Mouse (Mus musculus) embryonic facial prominence, embryonic 11.5 days (tissue): ENCODE data around the gene Smim5. TPM values are rescaled to one million over a fixed set of nuclear protein-coding genes. Genes with fewer than 3 reads are reported as not detected.
A peak's percentile ranks its signal among the peaks of the same experiment; 100 is the strongest.

ENCODE experiments used
- ATAC-seq: fragments of 200-750 bp; cut with Nextera tagmentation; replicated peaks from 2 replicates; pipeline ENCODE4 v1.8.0; 2017; ENCODE audit warnings: low read depth; ENCODE audit not compliant: insufficient number of reproducible peaks, low FRiP score, low TSS enrichment
- DNase-seq: peaks from one replicate; pipeline ENCODE4 v3.0.0-alpha.2; 2015; ENCODE audit warnings: low spot score
- H3K27ac ChIP-seq: fragments of 300-500 bp; sonication (generic); replicated peaks from 2 replicates; pipeline ENCODE4 v1.5.1; 2014; ENCODE audit warnings: mild to moderate bottlenecking, low read depth, low read length, control low read depth
- H3K27me3 ChIP-seq: fragments of 300-500 bp; sonication (generic); 2 replicates; pipeline ENCODE4 v1.6.1; 2014; ENCODE audit warnings: mild to moderate bottlenecking, low read length, moderate library complexity, mixed read lengths; ENCODE audit not compliant: control insufficient read depth, insufficient read depth
- H3K36me3 ChIP-seq: fragments of 300-500 bp; sonication (generic); replicated peaks from 2 replicates; pipeline ENCODE4 v1.6.1; 2014; ENCODE audit warnings: low read depth, mild to moderate bottlenecking, low read length, moderate library complexity, mixed read lengths; ENCODE audit not compliant: control insufficient read depth, insufficient read depth
- H3K4me1 ChIP-seq: fragments of 300-500 bp; sonication (generic); 2 replicates; pipeline ENCODE4 v1.6.1; 2014; ENCODE audit warnings: low read length, mixed read lengths; ENCODE audit not compliant: control insufficient read depth, insufficient read depth
- H3K4me2 ChIP-seq: fragments of 300-500 bp; sonication (generic); 2 replicates; pipeline ENCODE4 v1.6.1; 2014; ENCODE audit warnings: low read depth, mild to moderate bottlenecking, control low read depth, low read length, moderate library complexity
- H3K4me3 ChIP-seq: fragments of 300-500 bp; sonication (generic); 2 replicates; pipeline ENCODE4 v1.5.1; 2014; ENCODE audit warnings: low read depth, low read length, control low read depth
- H3K9ac ChIP-seq: fragments of 300-500 bp; sonication (generic); replicated peaks from 2 replicates; pipeline ENCODE4 v1.6.1; 2014; ENCODE audit warnings: mild to moderate bottlenecking, control low read depth, low read length
- H3K9me3 ChIP-seq: fragments of 300-500 bp; sonication (generic); replicated peaks from 2 replicates; pipeline ENCODE4 v1.6.1; 2016; ENCODE audit warnings: mild to moderate bottlenecking, low read length, inconsistent platforms, mixed read lengths; ENCODE audit not compliant: control insufficient read depth
- WGBS: fragments of 180-500 bp; shearing (Covaris S2); extraction: QIAGEN DNeasy Blood & Tissue Kit; methylation state at CpG from one replicate; pipeline ENCODE4 v1.1.7; 2014; 5-methylcytosine and 5-hydroxymethylcytosine counted together
- polyA plus RNA-seq: library from polyadenylated mRNA; unstranded; fragments of >200 nt; fragmentation: Nextera tagmentation; extraction: Ambion mirVana; gene quantifications from 2 replicates; pipeline ENCODE4 v1.2.1, GENCODE M21; 2014

Smim5 gene
- polyA plus RNA-seq, 1 experiment from 2014 or later = 1.4 TPM

- Histone ChIP-seq H3K4me1 (peaks cover 3% of the 10 kb centered on the region; the same call in 1 of the 2 replicates), H3K9ac (no peak overlapping the region), H3K27me3 (no peaks in the 10 kb centered on the region), H3K4me3 (no peak overlapping the region), H3K4me2 (no peak overlapping the region), H3K27ac (0 out of 2 replicates have a peak overlapping the region, but pooled peaks have one; percentile 13), H3K36me3 (no peaks in the 10 kb centered on the region), H3K9me3 (no peaks in the 10 kb centered on the region)
- ATAC-seq = no peak
- peak; percentile 29 for DNase-seq
- 72% methylated on average over 8 of the region's 8 CpGs for WGBS
Observed at GRCm38 (mm10) chr11:115904231-115904955, 4.6 kb downstream of the Smim5 start.

GRCm38 (mm10) chr11:115904956-115905790 is 5.4 kb downstream of the Smim5 start:
- H3K36me3 ChIP-seq = no peaks in the 10 kb centered on the region
- DNase-seq (peak; percentile 55), ATAC-seq (no peak)
- H3K27ac ChIP-seq = 0 out of 2 replicates have a peak overlapping the region, but pooled peaks have one; percentile 10
- H3K9ac ChIP-seq = no peak overlapping the region
- no peak overlapping the region for H3K4me3 ChIP-seq
- no peaks in the 10 kb centered on the region for H3K27me3 ChIP-seq
- H3K9me3 ChIP-seq = no peaks in the 10 kb centered on the region
- peaks cover 2% of the 10 kb centered on the region; the same call in 1 of the 2 replicates for H3K4me1 ChIP-seq
- no peak overlapping the region for H3K4me2 ChIP-seq
- WGBS = 42% methylated on average over 16 of the region's 16 CpGs

GRCm38 (mm10) chr11:115906116-115906515 is 6.3 kb downstream of the Smim5 start:
- no peak overlapping the region for H3K27ac ChIP-seq
- H3K36me3 ChIP-seq = no peaks in the 10 kb centered on the region
- ATAC-seq (no peak), DNase-seq (no peak)
- no peak overlapping the region for H3K9ac ChIP-seq
- H3K4me3 ChIP-seq = no peak overlapping the region
- no peaks in the 10 kb centered on the region for H3K9me3 ChIP-seq
- H3K27me3 ChIP-seq = no peaks in the 10 kb centered on the region
- no peaks in the 10 kb centered on the region for H3K4me1 ChIP-seq
- WGBS = 80% methylated on average over 3 of the region's 3 CpGs
- no peak overlapping the region for H3K4me2 ChIP-seq

GRCm38 (mm10) chr11:115906521-115906920 is 6.8 kb downstream of the Smim5 start:
- H3K36me3 ChIP-seq = no peaks in the 10 kb centered on the region
- no peak overlapping the region for H3K9ac ChIP-seq
- no peak overlapping the region for H3K27ac ChIP-seq
- no peak overlapping the region for H3K4me2 ChIP-seq
- no peak overlapping the region for H3K4me3 ChIP-seq
- no peaks in the 10 kb centered on the region for H3K9me3 ChIP-seq
- no peaks in the 10 kb centered on the region for H3K4me1 ChIP-seq
- ATAC-seq (no peak), DNase-seq (no peak)
- H3K27me3 ChIP-seq = no peaks in the 10 kb centered on the region
- WGBS = 94% methylated on average over 5 of the region's 5 CpGs

GRCm38 (mm10) chr11:115911134-115911561 is 11.4 kb downstream of the Smim5 start:
- DNase-seq (no peak), ATAC-seq (no peak)
- no peaks in the 10 kb centered on the region for H3K4me1 ChIP-seq
- WGBS = 95% methylated on average over 5 of the region's 5 CpGs
- H3K27me3 ChIP-seq = no peaks in the 10 kb centered on the region
- H3K9ac ChIP-seq = no peak overlapping the region
- H3K36me3 ChIP-seq = no peaks in the 10 kb centered on the region; the same call in 1 of the 2 replicates
- H3K4me3 ChIP-seq = no peak overlapping the region
- H3K4me2 ChIP-seq = no peak overlapping the region
- no peak overlapping the region for H3K27ac ChIP-seq
- no peaks in the 10 kb centered on the region for H3K9me3 ChIP-seq

GRCm38 (mm10) chr11:115911632-115912376 is 12.0 kb downstream of the Smim5 start, which contains the start of gene Smim6:
TSS of gene Smim6 (plus strand) at chr11:115912017.
- no peak for DNase-seq
- Histone ChIP-seq H3K4me3 (no peak within 1 kb of the TSS), H3K36me3 (no peaks in the 10 kb centered on the region; the same call in 1 of the 2 replicates), H3K27me3 (no peaks in the 10 kb centered on the region), H3K9ac (no peak within 1 kb of the TSS), H3K9me3 (no peaks in the 10 kb centered on the region), H3K27ac (no peak within 1 kb of the TSS), H3K4me1 (no peaks in the 10 kb centered on the region), H3K4me2 (no peak within 1 kb of the TSS)
- ATAC-seq = no peak
- 80% methylated on average over 11 of the region's 11 CpGs for WGBS

GRCm38 (mm10) chr11:115916579-115916978 is 16.8 kb downstream of the Smim5 start:
- no peaks in the 10 kb centered on the region; the same call in 1 of the 2 replicates for H3K36me3 ChIP-seq
- no peak for ATAC-seq
- 98% methylated on average over 4 of the region's 4 CpGs for WGBS

More at GRCm38 (mm10) chr11:115916579-115916978, 16.8 kb downstream of the Smim5 start:
- H3K4me2 ChIP-seq = no peak overlapping the region
- DNase-seq = no peak
- no peak overlapping the region for H3K27ac ChIP-seq
- no peak overlapping the region for H3K9ac ChIP-seq
- no peak overlapping the region for H3K4me3 ChIP-seq
- no peaks in the 10 kb centered on the region for H3K27me3 ChIP-seq
- no peaks in the 10 kb centered on the region for H3K4me1 ChIP-seq
- no peaks in the 10 kb centered on the region for H3K9me3 ChIP-seq
